Mouse (Mus musculus) brown adipose tissue, adult 24 weeks (tissue): ENCODE data around the gene Mthfd2l. TPM values are rescaled to one million over a fixed set of nuclear protein-coding genes. Genes with fewer than 3 reads are reported as not detected.
A peak's percentile ranks its signal among the peaks of the same experiment; 100 is the strongest.

Experiments used
- H3K27ac ChIP-seq: fragments of 200-500 bp; replicated peaks from 2 replicates; pipeline ENCODE4 v1.5.1; 2012; ENCODE audit warnings: low read depth, mild to moderate bottlenecking, low read length
- H3K4me1 ChIP-seq: fragments of 200-500 bp; 2 replicates; pipeline ENCODE4 v1.6.1; 2012; ENCODE audit warnings: low read length, mixed read lengths; ENCODE audit not compliant: control insufficient read depth, insufficient read depth, insufficient read length
- H3K4me3 ChIP-seq: fragments of 200-500 bp; 2 replicates; pipeline ENCODE4 v1.5.1; 2012; ENCODE audit warnings: low read depth, mild to moderate bottlenecking, low read length, moderate library complexity; ENCODE audit not compliant: insufficient read depth
- polyA plus RNA-seq: library from polyadenylated mRNA; stranded (reverse); fragments of >200 nt; gene quantifications from 2 replicates; pipeline ENCODE4 v1.2.4, GENCODE M21; 2012; ENCODE audit not compliant: missing spikeins, insufficient read depth, insufficient read length

Gene Mthfd2l
- polyA plus RNA-seq, 1 experiment: 48.7 TPM

GRCm38 (mm10) chr5:90987605-90988004 lies 56.7 kb downstream of the Mthfd2l start:
- no peak overlapping the region for H3K4me3 ChIP-seq
- H3K4me1 ChIP-seq: no peaks in the 10 kb centered on the region
- no peak overlapping the region for H3K27ac ChIP-seq

- H3K27ac ChIP-seq: no peak overlapping the region
- no peak overlapping the region for H3K4me3 ChIP-seq
- no peaks in the 10 kb centered on the region for H3K4me1 ChIP-seq
Observed at GRCm38 (mm10) chr5:90988149-90988548, 57.2 kb downstream of the Mthfd2l start.

- Histone ChIP-seq H3K27ac (no peak overlapping the region), H3K4me3 (no peak overlapping the region), H3K4me1 (no peaks in the 10 kb centered on the region)
Observed at GRCm38 (mm10) chr5:90988592-90988991, 57.7 kb downstream of the Mthfd2l start.

DNA sequence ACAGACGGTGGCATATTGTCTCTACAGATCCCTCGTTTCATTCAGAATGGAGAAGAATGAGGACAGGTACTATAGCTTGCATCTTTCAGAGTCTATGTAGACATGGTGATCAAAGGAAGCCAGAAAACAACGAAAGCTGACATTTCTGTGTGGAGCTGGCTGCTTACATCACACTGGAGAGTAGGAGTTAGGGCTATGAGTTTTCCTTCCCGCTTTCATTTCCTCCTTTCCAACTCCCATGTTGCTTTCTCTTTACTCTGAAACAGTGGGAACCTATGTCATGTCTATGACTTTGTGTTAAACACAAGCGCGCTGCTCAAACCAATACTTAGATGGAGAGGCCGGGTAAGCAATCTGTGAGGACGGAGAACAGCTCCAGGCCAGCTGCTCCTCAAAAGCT lies 69.0 kb downstream of the Mthfd2l start:
- H3K4me3 ChIP-seq: no peak overlapping the region
- H3K27ac ChIP-seq: no peak overlapping the region
- H3K4me1 ChIP-seq: no peaks in the 10 kb centered on the region

DNA sequence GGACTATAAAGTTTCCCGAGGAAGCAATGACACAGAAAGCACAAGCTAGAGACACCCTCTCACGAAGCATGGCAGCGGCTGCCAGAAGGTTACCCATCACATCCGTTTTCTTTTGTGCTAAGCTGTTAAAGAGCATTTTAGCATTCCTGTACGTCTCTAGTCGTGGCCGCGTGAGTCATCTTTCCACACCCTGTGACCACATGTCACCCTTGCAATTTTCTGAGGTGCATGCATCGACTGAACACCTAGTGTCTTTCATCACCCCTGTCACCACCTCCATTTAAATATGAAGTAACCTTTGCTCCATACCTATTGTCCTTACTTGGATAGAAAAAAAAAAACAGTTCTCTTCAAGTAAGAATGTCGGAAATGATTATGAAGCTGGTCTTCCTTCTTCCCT lies 84.3 kb downstream of the Mthfd2l start:
- Histone ChIP-seq H3K27ac (no peak overlapping the region), H3K4me3 (no peak overlapping the region), H3K4me1 (no peaks in the 10 kb centered on the region)

- H3K4me3 ChIP-seq: no peak overlapping the region
- H3K27ac ChIP-seq: no peak overlapping the region
- no peaks in the 10 kb centered on the region for H3K4me1 ChIP-seq
Observed at GRCm38 (mm10) chr5:91023114-91023513, 92.2 kb downstream of the Mthfd2l start.

DNA sequence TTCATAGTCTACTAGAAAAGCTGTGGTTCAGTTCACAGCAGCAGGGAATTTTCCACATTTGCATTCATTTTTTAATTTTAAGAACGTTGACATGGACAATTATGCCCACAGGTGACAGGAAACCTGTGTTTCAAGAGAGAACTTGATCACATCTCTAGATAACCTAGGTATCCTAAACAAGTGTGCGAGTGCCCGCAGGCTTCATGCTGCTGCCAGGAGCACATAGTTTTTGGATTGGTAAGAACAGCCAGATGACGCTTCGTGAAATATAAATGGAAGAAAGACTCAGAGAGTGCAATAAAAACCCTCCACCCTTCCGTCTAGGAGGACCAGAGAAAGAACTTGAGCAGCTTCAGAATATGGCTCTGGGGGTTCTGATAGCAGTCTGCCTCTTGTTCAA lies 96.2 kb downstream of the Mthfd2l start, which contains the start of gene Epgn:
Epgn (plus strand) TSS at position 301 of the 400 bp plus-strand sequence.
- no peaks in the 10 kb centered on the region for H3K4me1 ChIP-seq
- H3K4me3 ChIP-seq: no peak within 1 kb of the TSS
- H3K27ac ChIP-seq: no peak within 1 kb of the TSS

- Histone ChIP-seq H3K4me3 (no peak overlapping the region), H3K27ac (no peak overlapping the region), H3K4me1 (no peaks in the 10 kb centered on the region)
Observed at GRCm38 (mm10) chr5:91027840-91028239, 96.9 kb downstream of the Mthfd2l start.

- no peak overlapping the region for H3K4me3 ChIP-seq
- no peak overlapping the region for H3K27ac ChIP-seq
- no peaks in the 10 kb centered on the region for H3K4me1 ChIP-seq
Observed at GRCm38 (mm10) chr5:91030629-91031028, 99.7 kb downstream of the Mthfd2l start.

GRCm38 (mm10) chr5:91035341-91035740 lies 104.4 kb downstream of the Mthfd2l start:
- H3K4me1 ChIP-seq: peaks cover 2% of the 10 kb centered on the region; the same call in 1 of the 2 replicates

GRCm38 (mm10) chr5:91036628-91037027 lies 105.7 kb downstream of the Mthfd2l start:
- Histone ChIP-seq H3K4me1 (peaks cover 2% of the 10 kb centered on the region; the same call in 1 of the 2 replicates), H3K4me3 (no peak overlapping the region), H3K27ac (peak overlapping the region; percentile 48; the same call in 1 of the 2 replicates)

More at GRCm38 (mm10) chr5:91035341-91035740, 104.4 kb downstream of the Mthfd2l start:
- Histone ChIP-seq H3K27ac (no peak overlapping the region), H3K4me3 (no peak overlapping the region)

DNA sequence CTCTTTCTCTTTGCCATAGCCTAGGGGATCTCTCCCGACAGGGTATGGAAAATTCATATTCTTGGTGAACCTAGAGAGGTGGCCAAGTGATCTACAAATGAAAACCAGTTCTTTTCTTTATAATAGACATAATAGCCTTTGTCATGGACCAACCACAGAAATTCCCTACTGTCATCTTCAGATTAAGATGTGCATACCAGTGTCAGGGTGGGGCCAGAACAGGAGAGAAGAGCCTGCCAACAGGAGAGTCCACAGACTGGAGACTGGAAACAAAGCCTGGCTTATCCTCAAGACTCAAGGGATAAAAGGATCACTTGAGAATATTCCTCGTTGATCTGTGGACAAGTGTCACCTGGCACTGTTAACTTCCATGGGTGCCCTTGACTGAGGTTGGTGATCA lies 106.8 kb downstream of the Mthfd2l start:
- Histone ChIP-seq H3K4me3 (no peak overlapping the region), H3K27ac (no peak overlapping the region), H3K4me1 (peaks cover 2% of the 10 kb centered on the region; the same call in 1 of the 2 replicates)

GRCm38 (mm10) chr5:91038547-91038946 lies 107.6 kb downstream of the Mthfd2l start:
- Histone ChIP-seq H3K27ac (no peak overlapping the region), H3K4me3 (no peak overlapping the region), H3K4me1 (peaks cover 2% of the 10 kb centered on the region; the same call in 1 of the 2 replicates)

DNA sequence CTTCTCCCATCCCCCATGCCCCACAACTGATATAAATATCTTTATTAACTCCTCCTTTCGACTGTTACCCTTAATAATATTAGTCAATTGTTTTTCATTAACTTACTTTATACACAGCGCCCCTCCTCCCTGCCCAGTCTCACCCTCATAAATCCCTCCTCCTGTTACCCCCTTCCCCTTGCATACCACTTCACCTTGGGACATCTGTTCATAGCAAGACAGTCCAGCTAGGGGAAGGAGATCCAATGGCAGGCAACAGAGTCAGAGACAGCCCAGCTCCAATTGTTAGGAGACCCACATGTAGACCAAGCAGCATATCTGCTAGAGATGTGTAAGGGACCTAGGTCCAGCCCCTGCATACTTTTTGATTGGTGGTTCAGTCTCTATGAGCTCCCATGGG lies 108.0 kb downstream of the Mthfd2l start:
- no peak overlapping the region for H3K4me3 ChIP-seq
- peaks cover 2% of the 10 kb centered on the region; the same call in 1 of the 2 replicates for H3K4me1 ChIP-seq
- no peak overlapping the region for H3K27ac ChIP-seq

DNA sequence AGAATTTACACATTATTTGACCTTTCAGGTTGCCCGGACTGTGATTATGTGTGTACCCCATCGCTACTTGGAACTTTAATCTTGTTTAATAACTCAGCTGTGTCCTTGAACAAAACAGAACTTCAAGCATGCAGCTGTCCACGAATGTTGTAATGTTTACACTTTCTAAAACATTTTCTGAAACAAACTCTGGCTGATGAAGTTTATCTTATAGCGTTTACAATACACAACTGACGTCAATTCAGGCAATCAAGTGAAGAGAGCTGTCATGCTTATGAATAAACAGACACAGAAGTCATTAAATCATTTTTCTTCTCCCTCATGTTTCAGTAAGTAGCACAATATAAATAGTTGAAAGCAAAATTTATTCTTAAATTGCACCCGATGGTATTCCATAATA lies 117.1 kb downstream of the Mthfd2l start:
- H3K27ac ChIP-seq: no peak overlapping the region
- no peak overlapping the region for H3K4me3 ChIP-seq
- no peaks in the 10 kb centered on the region for H3K4me1 ChIP-seq

DNA sequence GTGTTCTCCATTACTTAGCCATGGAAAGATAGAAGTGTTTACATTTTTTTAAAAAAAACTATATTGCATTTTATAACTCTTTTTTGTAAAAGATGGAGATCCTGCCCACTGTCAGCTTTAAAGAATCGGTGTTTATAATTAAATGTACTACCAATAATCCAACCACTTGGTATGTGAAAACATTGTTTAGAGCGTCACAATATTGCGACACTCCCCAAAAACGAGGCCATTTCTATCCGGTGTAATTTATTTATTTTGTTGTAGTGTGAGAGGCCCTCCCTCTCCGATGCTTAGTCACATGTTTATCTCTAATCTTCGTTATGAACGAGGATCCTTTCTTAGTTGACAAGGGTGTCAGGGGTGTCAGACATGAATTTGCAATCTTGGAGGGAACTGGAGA lies 117.5 kb downstream of the Mthfd2l start:
- Histone ChIP-seq H3K27ac (no peak overlapping the region), H3K4me3 (no peak overlapping the region), H3K4me1 (no peaks in the 10 kb centered on the region)
